Mouse (Mus musculus): ENCODE measurements around the gene Lurap1l.
A peak's percentile ranks its signal among the peaks of the same experiment; 100 is the strongest.
"Not testable (repeated sequence)": the region's sequence is repeated elsewhere in the genome, so short reads cannot be mapped to it uniquely, and the experiment has no call there.

The Lurap1l gene

DNA sequence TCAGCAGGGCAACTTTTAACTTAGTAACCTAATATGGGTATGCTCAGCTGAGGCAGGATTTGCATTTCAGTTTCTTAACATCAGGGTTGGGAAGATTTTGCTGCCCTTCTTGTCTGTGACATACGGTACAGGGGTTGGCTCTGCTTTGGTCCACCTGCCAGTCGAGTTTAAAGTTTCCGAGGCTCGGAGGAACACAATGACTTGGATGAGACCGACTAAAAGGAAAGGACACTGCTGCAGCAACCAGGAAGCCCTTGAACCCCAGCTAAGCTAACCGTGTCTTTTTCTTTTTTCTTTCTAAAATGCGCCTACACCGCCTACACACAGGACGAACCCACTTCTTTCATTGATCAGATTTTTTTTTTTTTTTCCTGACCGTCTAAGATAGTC is at the start of gene Lurap1l:
Gene Lurap1l, plus strand, starts transcription at position 166 of the 390 bp plus-strand sequence.
- peak; percentile 87 for DNase-seq

DNA sequence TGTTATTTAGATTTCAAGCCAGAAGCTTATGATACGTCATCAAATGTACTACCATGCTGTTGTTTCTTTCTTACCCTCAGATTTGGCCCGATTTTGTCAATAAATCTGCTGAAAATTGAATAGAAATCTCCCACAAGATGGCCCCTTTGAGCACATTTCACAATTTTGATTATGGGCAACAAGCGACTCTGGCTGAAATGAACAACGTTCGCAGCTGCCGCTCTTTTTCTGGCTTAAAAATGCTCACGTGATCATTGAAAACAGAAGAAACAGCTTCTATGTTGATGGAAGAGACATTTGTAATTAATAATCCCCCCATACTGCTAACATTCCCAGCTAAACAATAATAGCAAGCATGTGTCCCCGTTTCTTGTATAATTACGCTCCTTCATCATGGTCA is 47.5 kb upstream of the Lurap1l start:
- no peak for DNase-seq

DNA sequence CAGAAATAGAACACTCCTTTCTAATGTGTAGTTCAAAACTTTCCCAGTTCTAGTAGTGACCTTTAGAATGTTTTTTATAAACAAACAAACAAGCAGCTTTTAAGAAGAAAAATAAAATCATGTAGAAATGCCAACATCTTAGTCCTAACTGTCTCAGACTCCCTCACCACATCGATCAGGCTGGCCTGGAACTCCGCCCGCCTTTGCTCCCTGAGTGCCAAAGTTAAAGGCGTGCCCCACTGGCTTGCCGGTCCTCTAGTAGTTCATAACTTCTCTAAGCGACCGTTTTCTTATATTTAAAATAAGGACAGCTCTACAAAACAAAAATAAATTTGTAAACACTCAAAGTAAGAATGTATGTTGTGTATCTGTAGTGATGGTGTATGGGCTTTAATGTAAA is 46.5 kb upstream of the Lurap1l start:
- DNase-seq: no peak

DNA sequence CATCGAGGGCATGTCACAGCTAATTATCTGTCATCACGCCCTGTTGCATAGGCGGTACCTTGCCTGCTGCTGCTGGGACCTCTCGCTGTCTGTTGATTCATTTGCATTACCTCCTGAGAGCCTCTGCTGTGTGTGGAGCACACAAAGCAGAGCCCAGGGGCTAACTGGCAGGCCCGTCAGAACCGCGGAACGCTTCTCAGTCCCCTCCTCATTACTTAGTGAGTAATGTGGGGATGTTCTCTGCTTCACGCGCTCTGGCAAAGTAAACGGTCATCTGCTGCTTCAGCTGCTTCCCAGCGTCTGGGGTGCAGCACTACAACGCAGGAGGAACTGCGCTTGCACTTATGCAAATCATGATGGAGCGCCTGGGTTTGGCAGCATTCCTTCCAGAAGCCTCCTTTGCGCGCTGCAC is 45.9 kb upstream of the Lurap1l start:
- peak; percentile 1 for DNase-seq

DNA sequence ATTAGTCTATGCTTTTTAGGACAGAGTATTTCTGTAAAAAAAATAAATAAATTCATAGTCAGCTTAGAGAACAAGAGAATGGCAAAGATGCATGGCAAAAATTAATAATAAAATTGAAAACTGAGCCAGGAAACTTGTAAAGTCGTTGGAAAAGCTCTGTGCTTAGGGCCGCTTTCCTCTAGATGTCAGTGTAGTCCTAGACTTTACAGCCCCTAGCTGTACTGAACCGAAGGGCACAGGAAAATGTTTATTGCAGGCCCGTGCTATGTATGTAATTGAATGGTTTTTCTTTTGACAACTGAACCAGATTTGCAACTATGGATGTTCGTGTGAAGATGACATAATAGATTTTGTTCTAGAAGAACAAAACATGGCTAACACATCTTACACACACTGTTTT is 44.4 kb upstream of the Lurap1l start:
- peak; percentile 11 for DNase-seq

DNA sequence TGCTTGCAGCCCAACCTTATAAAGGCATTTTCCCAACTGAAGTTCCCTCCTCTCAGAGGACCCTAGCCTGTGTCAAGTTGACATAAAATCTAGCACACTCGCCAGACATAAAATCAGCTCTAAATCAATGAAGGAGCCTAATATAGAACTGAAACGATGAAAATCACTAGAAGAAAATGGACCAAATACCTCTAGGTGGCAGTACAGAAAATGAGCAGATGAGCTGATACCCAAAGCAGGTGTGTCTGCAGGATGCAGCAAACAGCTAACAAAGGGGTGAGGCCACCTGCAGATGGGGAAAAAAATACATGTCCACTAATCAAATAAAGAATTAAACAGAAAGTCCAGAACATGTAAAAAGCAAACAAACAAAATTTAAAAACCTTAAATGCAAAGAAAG is 40.8 kb upstream of the Lurap1l start:
- DNase-seq: peak; percentile 3

DNA sequence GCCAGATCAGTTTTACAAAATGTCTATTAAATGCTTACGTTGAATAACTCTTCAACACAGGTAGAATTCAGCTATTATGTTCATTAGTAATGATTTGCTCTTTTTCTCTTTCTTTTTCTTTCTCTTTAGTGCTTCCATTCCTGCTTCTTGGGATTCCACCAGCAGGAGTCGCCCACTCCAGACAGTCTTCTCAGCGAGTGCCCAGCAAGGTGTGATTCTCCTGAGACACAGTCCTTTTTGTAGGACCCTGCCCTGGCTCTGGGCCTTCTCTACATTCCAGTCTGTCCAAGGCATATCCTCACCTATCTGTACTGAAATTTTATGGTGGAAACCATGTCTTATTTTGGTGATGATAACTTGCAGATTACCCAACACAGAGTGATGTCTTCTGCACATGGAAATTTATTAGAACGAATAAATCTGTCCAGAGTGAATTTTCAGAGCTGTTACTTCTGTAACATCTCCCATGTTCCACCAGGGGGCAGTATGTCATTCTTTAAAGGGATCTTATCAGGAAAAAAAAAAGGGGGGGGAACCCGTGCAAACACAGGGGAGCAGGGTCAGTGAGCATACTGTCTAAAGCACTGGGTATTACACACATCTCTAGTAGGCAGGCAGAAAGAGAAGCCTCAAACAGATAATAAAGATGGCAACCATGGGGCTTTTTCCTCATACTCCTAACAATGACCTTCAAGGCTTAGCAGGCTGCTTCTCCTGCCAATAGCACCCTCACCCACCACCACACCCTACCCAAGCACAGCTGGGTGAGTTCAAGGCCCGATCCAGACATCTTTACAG is 37.4 kb upstream of the Lurap1l start:
- DNase-seq: peak; percentile 41

DNA sequence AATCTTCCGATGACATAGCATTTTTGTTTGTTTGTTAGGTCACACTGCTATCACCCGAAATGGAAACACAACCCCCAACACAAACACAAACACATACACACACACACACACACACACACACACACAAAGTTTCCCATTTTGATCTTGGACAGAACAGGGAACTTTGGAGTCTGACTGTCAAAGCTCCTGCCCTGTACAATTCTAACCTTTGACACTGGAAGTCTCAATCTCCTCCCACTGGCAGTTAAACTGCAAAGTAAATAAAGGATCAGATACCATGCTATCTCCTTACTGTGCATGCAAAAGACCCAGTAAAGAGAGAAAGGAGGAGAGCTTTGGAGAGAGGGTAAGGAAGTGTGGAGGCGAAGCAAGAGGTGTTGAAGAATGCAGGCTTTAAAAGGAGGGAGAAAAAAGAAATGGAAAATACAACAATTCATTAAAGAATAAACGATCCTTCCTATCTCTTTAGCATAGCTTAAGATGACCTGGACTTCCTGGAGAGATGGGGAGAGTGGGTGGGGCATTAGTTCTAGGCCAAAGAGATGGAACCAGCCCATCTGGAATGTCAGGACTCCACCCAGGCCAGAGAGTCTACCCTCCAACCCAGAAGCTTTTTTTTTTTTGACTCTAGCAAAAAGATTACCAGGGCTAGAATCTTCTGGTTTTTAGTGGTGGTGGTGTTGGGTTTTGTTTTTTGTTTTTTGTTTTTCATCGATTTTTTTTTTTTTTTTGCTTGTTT is 36.2 kb upstream of the Lurap1l start:
- peak; percentile 45 for DNase-seq

DNA sequence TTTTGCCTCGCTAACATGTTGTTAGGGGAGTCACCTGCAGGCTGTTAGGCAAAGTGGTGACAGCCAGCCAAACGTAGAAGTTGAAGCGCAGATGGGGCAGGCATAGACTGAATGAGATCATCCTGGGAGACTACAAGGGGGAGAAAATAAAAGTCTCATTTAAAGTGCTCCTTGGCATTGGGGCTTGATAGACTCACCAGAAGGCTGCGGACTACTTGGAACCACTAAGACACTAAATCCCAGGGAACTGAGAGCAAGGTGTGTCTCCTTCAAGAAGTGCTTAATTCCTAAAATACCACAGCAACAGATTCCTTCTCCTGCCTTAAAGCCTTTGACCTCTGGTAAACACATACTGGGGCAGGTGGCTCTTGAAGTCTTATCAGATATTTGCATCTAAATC is 35.4 kb upstream of the Lurap1l start:
- no peak for DNase-seq

DNA sequence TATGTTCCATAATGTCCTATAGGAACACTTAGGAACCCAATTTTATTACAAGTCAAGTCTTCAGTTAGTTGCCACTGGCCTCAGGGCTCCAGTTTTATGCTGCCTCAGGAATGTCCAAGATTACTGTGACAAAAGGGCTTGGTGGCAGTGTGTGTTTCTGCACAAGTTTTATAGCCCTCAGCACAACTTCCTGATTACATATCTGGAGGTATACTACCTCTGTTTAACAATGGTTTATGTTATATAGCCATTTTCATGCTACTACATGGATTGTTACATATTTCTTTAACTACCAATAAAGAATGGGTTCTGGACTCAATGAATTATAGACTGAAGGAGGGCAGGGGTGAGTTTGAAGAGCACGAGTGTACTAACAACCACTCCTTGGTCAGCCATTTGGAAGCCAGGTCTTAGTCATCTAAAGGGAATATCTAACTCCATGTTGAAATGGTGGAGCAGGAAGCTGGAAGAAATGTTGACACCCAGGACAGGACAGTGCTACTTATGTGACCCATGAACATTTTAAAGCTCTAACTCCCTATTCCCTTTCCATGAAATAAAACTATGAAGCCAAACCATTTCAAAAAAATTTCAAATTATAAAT is 28.3 kb upstream of the Lurap1l start:
- no peak for DNase-seq

DNA sequence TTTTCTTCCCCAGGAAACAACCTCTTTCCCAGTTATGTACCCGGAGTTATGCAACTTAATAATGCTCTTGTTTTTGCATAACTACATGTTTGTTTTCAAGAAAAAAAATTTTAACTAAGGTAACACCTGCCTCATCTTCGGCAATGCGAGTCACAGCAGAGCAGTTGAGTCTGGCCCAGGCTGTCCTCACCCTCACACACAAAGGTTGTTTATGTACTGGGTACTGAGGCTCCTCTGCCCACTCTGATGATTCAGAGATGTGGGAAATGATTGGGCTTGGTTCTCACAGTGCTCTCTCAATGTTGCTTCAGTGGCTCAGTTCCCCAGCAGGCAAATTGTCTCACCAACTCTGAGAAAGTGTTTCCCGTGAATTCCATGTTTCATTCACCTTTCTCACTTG is 23.8 kb upstream of the Lurap1l start:
- no peak for DNase-seq

DNA sequence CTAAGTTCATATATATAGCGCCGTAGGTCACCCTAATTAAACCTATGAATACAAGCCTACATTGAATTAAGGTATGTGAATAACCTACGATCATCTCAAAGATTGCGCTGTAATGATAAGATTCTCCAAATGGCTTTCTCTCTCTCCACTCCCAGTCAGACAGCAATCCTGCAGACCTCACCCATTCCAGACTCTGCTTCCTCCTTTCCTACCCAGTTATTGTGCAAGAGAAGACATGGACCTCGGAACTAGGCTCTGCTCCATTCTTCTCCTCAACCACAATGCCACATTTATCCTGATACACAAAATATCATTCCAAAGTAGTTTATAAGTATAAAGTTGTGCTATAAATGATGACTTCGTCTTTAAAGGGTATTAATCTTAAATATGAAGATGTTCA is 19.4 kb upstream of the Lurap1l start:
- DNase-seq: no peak

DNA sequence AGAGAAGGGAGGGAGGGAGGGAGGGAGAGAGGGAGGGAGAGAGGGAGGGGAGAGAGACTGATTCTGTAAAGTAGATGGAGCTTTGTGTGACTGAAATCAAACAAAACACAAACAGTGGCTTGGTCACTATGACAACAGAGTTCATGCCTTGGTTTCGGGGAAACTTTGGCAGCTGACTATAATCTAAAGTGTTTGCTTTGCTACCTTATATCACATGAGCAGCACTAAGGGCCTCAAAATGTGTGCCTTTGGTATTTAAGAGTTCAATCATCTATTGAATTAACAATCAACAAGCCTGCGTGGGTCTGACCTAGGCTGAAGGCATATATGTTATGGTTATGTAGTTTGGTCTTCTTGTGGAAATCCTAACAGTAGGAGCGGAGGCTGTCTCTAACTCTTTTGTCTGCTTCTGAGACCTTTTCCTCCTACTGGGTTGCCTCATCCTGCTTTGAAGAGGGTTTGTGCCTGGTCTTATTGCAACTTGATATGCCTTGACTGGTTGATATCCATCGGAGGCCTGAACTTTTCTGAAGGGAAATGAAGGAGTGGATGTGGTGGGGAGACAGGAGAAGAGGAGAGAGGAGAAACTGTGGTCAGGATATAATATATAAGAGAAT is 15.1 kb upstream of the Lurap1l start:
- no peak for DNase-seq

DNA sequence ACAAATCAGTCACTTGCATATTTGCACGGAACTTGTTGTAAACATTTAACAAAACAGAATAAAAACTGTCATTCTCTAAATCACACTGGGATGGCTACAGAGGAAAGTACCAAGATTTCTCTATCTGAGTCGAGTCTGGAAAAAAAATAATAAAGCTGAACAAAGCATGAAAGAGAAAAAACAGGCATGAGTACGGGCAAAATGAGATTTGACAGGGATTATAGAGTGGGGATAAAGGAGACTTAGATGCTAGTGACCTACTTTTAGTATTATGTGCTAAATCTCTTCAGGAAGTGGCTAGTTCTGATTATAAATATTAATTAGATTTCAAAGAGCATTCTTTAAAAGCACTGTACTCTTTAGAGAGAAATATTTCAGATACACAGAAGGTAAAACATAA is 3.7 kb upstream of the Lurap1l start:
- DNase-seq: no peak

DNA sequence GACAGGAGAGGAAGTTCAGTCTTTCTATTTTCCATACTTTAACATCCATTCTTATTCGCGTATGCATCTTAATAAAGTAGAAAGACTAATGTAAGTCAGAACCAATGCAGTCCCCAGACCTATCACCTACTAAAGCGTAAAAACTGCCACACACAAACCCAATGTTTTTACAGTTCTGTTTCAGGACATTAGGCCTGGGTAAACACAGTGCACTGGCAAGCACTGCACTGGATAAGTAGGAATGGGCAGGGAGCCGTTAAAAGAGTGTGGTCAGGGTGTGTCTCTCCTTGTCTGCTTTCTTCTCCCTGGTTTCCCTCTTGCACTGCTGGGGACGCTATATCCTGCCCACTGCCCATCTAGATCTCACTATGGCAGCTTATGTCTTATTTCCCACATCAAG is 2.5 kb upstream of the Lurap1l start:
- no peak for DNase-seq

DNA sequence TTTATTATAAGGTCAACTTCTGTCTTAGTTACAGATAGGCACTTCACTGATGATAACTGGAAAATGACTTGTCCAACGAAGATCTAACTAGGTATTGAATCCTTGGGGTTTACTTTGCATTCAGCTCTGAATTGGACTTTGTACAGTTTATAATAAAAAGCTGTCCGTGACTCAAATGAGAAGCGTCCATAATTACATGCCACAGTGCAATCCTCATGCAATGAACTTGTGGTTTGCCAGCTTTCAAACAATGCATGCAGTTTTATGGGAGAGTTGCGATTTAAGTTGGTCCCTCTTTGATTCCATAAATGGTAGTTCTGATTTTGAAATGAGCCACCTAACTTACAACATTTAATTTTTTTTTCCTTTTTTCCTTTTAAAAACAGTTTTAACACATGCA is 1.5 kb upstream of the Lurap1l start:
- no peak for DNase-seq

DNA sequence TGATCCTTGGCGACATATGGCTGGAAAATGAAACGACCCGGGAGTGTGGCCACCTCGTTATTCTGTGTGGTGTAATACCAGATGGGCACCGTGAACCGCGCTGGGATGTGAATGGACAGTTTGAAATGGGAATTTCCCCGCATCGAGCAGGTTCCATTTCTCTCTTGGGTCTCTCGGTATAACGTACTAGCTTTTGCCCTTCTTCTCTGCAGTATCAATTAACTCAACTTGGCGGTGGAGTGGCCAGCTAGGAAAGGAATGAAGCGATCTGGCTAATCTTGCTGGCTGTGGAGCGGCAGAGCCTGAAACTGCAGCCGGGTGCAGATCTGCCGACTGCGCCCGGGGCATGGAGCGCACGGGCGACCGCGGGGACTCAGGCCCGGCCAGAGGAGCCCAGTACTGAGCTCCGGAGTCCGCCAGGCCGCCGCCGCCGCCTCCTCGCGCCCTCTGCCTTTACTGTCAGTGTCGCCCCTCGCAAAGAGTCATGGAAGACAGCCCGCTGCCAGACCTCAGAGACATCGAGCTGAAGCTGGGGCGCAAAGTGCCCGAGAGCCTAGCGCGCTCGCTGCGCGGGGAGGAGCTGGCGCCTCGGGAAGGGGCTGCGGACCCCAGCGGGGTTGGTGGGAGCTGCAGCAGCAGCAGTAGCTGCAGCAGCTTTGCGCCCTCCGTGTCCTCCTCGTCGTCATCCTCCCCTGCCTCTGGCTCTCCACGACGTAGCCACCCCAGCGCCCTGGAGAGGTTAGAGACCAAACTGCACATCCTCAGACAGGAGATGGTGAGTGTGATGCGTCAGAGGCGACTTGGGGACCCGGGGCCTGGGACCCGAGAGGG is 640 bp downstream of the Lurap1l start:
- peak; percentile 42 for DNase-seq

DNA sequence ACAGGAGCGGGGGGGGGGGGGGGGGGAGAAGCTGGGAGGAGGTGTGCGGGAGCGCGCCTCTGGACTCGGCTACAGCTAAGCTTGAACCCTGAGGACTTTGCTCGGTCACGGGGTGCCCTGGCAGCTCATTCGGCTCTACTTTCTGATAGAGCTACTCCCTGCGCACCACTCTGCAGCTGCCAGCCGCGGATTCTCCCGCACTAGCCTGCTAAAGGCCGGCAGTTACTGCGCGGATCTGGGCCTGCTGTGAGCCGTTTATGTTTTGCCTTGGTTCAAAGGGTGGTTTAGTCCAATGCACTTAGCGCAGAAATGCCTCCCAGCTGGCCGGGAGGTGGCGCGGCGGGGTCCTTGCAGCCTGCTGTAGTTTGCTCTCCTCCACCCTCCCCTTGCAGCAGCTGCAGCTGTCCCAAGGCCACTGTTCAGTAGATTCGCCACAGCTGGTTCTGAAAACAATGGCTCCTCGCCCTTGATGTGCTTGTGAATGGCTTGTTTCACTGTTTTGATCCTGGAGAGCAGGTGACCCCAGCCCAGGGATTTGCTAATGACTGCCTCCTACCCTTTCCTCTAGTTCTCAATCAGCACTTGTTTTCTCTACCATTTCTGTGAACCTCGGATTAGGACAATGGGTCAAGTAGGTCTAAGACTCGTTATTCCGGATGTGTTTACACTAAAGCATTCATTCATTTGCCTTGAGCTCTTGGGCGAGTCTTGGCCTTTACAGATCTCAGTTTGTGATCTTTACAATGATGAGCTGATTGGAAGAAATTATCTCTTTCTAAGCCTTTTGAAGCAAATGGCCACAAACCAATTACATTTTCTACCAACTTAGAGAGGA is 1.5 kb downstream of the Lurap1l start:
- DNase-seq: peak; percentile 92

DNA sequence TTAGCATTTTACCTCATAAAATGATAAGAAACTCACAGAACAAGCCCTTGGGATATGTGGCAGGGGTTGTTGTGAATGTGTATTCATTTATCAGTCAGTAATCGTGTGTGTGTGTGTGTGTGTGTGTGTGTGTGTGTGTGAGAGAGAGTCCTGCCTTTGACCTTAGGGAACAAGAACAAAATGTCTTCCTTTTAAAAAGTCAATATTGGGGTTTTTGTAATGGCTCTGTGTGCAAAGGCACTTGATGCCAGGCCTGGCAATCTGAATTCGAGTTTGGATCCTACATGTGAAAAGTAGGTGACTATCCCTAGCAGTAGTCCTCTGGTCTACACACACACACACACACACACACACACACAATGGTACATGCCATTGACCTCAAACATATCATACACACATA is 4.8 kb downstream of the Lurap1l start:
- DNase-seq: no peak

DNA sequence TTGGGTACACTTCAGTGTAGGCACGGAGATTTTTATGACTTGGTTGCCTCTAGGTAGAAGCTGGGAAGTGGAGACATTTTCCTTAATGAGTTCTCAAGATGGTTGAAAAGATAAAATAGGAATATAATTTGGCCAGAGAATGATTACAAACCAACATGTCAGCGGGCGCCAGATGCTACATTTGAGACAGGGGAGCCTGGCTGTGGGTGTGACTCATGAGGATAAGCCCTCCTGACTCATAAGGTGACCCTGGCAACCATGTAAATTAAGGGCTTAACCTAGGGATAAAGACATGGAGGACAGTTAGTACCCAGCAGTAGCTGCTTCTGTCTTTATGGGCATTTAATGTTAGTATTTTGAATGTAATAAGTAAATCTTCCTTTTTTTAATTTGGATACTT is 6.2 kb downstream of the Lurap1l start:
- no peak for DNase-seq

DNA sequence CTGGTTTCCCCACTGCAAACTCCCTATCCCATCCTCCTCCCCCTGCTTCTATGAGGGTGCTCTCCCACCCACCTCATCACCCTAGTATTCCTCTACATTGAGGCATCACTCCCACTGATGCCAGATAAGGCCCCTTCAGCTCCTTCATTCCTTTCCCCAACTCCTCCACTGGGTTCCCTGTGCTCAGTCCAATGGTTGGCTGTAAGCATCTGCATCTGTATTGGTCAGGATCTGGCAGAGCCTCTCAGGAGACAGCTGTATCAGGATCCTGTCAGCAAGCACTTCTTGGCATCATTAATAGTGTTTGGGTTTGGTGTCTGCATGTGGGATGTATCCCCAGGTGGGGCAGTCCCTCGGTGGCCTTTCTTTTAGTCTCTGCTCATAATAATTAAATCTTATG is 6.7 kb downstream of the Lurap1l start:
- not testable (repeated sequence) for DNase-seq

DNA sequence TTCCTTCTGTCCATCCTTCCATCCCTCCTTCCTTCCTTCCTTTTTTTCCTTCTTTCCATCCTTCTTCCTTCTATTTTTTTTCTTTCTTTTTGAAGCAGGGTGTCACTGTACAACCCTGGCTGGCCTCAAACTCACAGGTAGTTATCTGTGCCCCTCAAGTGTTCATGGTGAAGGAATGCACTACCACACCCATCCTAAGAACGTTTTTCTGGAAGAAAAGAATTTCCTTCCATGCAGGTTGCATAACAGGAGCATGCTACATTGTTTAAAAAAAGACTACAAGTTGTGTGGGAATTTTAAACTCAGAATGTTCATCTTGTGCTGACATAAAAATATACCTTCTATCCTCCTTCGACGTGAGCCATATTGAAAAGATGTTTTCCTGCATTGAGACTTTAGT is 7.4 kb downstream of the Lurap1l start:
- DNase-seq: no peak
